Mouse (Mus musculus) liver, adult 2 months (tissue): Measurements from ENCODE around the gene Atp13a3. TPM values are rescaled to one million over a fixed set of nuclear protein-coding genes. Genes with fewer than 3 reads are reported as not detected.

Experiments used
- DNase-seq: peaks from one replicate; pipeline ENCODE4 v3.0.0-alpha.2; 2011; ENCODE audit warnings: low read depth, low spot score; ENCODE audit errors: extremely low read depth
- H3K27ac ChIP-seq: fragments of 200-500 bp; replicated peaks from 2 replicates; pipeline ENCODE4 v1.5.1; 2012; ENCODE audit warnings: low read depth, mild to moderate bottlenecking, control low read depth, inconsistent platforms, low read length; ENCODE audit not compliant: insufficient read depth
- H3K27me3 ChIP-seq: fragments of 200-500 bp; 2 replicates; pipeline ENCODE4 v1.6.1; 2012; ENCODE audit warnings: mild to moderate bottlenecking, moderate library complexity, low read length, inconsistent platforms; ENCODE audit not compliant: control insufficient read depth, insufficient read depth
- H3K36me3 ChIP-seq: fragments of 200-500 bp; 2 replicates; pipeline ENCODE4 v1.6.1; 2012; ENCODE audit warnings: low read length, inconsistent platforms; ENCODE audit not compliant: control insufficient read depth, insufficient read depth
- H3K4me1 ChIP-seq: fragments of 200-500 bp; 2 replicates; pipeline ENCODE4 v1.6.1; 2011; ENCODE audit warnings: low read length; ENCODE audit not compliant: control insufficient read depth, insufficient read depth
- H3K4me3 ChIP-seq: fragments of 200-500 bp; 2 replicates; pipeline ENCODE4 v1.5.1; 2011; ENCODE audit warnings: low read depth, mild to moderate bottlenecking, control low read depth, low read length, moderate library complexity; ENCODE audit not compliant: insufficient read depth
- H3K79me2 ChIP-seq: fragments of 200-500 bp; 2 replicates; pipeline ENCODE4 v1.6.1; 2012; ENCODE audit warnings: inconsistent platforms, mild to moderate bottlenecking, low read length, moderate library complexity; ENCODE audit not compliant: control insufficient read depth, insufficient read depth
- H3K9ac ChIP-seq: fragments of 200-500 bp; 2 replicates; pipeline ENCODE4 v1.6.1; 2012; ENCODE audit warnings: low read depth, mild to moderate bottlenecking, control low read depth, inconsistent platforms, low read length
- CTCF ChIP-seq: fragments of 200-500 bp; IDR thresholded peaks from 2 replicates; pipeline ENCODE4 v1.5.1; 2011; ENCODE audit warnings: low read depth, low read length, control low read depth
- POLR2A ChIP-seq: fragments of 200-500 bp; IDR thresholded peaks from 2 replicates; pipeline ENCODE4 v1.6.1; 2011; ENCODE audit warnings: low read length, control low read depth; ENCODE audit not compliant: insufficient read depth; ENCODE audit errors: extremely low read depth
- WGBS: fragments of 180-500 bp; shearing (Covaris S2); methylation state at CpG from one replicate; pipeline ENCODE4 v1.1.7; 2018; 5-methylcytosine and 5-hydroxymethylcytosine counted together
- polyA plus RNA-seq: library from polyadenylated mRNA; depleted of rRNA; stranded (reverse); fragments of >200 nt; gene quantifications from 2 replicates; pipeline ENCODE4 v1.2.3, GENCODE M21; 2012
- total RNA-seq: library from RNA; depleted of rRNA; stranded (reverse); fragments of >200 nt; gene quantifications from 2 replicates; pipeline ENCODE4 v1.2.3, GENCODE M21; 2014

Atp13a3 gene
- total and polyA plus RNA-seq, 2 experiments = 46.3 to 80.9 TPM

GRCm38 (mm10) chr16:30427003-30427402 is 21.2 kb upstream of the Atp13a3 start:
- no peaks in the 10 kb centered on the region for H3K36me3 ChIP-seq
- H3K27me3 ChIP-seq = no peaks in the 10 kb centered on the region
- H3K79me2 ChIP-seq = no peaks in the 10 kb centered on the region
- TF ChIP-seq POLR2A (no peak), CTCF (no peak)
- WGBS = 90% methylated on average over 5 of the region's 5 CpGs
- no peak overlapping the region for H3K4me3 ChIP-seq
- no peak for DNase-seq
- no peak overlapping the region for H3K9ac ChIP-seq
- H3K27ac ChIP-seq = no peak overlapping the region
- peaks cover 6% of the 10 kb centered on the region for H3K4me1 ChIP-seq

GRCm38 (mm10) chr16:30425980-30426379 is 20.2 kb upstream of the Atp13a3 start:
- TF ChIP-seq CTCF = no peak
- TF ChIP-seq POLR2A = no peak
- no peaks in the 10 kb centered on the region for H3K79me2 ChIP-seq
- no peaks in the 10 kb centered on the region for H3K27me3 ChIP-seq
- peaks cover 6% of the 10 kb centered on the region for H3K4me1 ChIP-seq
- H3K36me3 ChIP-seq = no peaks in the 10 kb centered on the region
- WGBS = 82% methylated on average over 1 of the region's 1 CpGs
- H3K9ac ChIP-seq = no peak overlapping the region
- no peak for DNase-seq
- H3K27ac ChIP-seq = no peak overlapping the region
- H3K4me3 ChIP-seq = no peak overlapping the region

GRCm38 (mm10) chr16:30424053-30424452 is 18.3 kb upstream of the Atp13a3 start:
- TF ChIP-seq CTCF = no peak
- no peak for TF ChIP-seq POLR2A
- H3K27me3 ChIP-seq = no peaks in the 10 kb centered on the region
- no peak overlapping the region for H3K4me3 ChIP-seq
- 76% methylated on average over 5 of the region's 5 CpGs for WGBS
- peaks cover 6% of the 10 kb centered on the region for H3K4me1 ChIP-seq
- H3K79me2 ChIP-seq = no peaks in the 10 kb centered on the region
- no peak for DNase-seq
- H3K36me3 ChIP-seq = no peaks in the 10 kb centered on the region
- no peak overlapping the region for H3K9ac ChIP-seq
- no peak overlapping the region for H3K27ac ChIP-seq

- no peak for TF ChIP-seq CTCF
- TF ChIP-seq POLR2A = no peak
- Histone ChIP-seq H3K27me3 (no peaks in the 10 kb centered on the region), H3K4me1 (peaks cover 10% of the 10 kb centered on the region; the same call in 1 of the 2 replicates), H3K79me2 (no peaks in the 10 kb centered on the region), H3K4me3 (no peak overlapping the region), H3K36me3 (no peaks in the 10 kb centered on the region), H3K9ac (no peak overlapping the region), H3K27ac (no peak overlapping the region)
- no peak for DNase-seq
- 63% methylated on average over 2 of the region's 2 CpGs for WGBS
Measured at GRCm38 (mm10) chr16:30416707-30417106, 10.9 kb upstream of the Atp13a3 start.

- H3K4me1 ChIP-seq = peaks cover 10% of the 10 kb centered on the region; the same call in 1 of the 2 replicates
- no peak overlapping the region for H3K9ac ChIP-seq
- no peaks in the 10 kb centered on the region for H3K79me2 ChIP-seq
- H3K36me3 ChIP-seq = no peaks in the 10 kb centered on the region
- H3K27me3 ChIP-seq = no peaks in the 10 kb centered on the region
- 59% methylated on average over 5 of the region's 5 CpGs for WGBS
- H3K4me3 ChIP-seq = no peak overlapping the region
- DNase-seq = peak; percentile 46
- TF ChIP-seq POLR2A (no peak), CTCF (no peak)
- peak overlapping the region; percentile 39; the same call in 1 of the 2 replicates for H3K27ac ChIP-seq
Measured at GRCm38 (mm10) chr16:30416284-30416683, 10.5 kb upstream of the Atp13a3 start.

GRCm38 (mm10) chr16:30412680-30413079 is 6.9 kb upstream of the Atp13a3 start:
- H3K4me3 ChIP-seq = no peak overlapping the region
- peak; percentile 99 for DNase-seq
- TF ChIP-seq POLR2A (no peak), CTCF (no peak)
- peaks cover 12% of the 10 kb centered on the region; the same call in 1 of the 2 replicates for H3K4me1 ChIP-seq
- no peaks in the 10 kb centered on the region for H3K79me2 ChIP-seq
- peak overlapping the region; percentile 69 for H3K27ac ChIP-seq
- WGBS = 20% methylated on average over 3 of the region's 3 CpGs
- H3K36me3 ChIP-seq = no peaks in the 10 kb centered on the region
- no peaks in the 10 kb centered on the region for H3K27me3 ChIP-seq
- H3K9ac ChIP-seq = no peak overlapping the region
